Mouse (Mus musculus): Measurements from ENCODE around the gene Foxo6.

Gene Foxo6

GRCm38 (mm10) chr4:120283141-120283540 lies 4.0 kb downstream of the Foxo6 start:
- DNase-seq: peak; percentile 49 to 56

GRCm38 (mm10) chr4:120282568-120283091 lies 4.5 kb downstream of the Foxo6 start:
- peak; percentile 79 to 80 for DNase-seq

GRCm38 (mm10) chr4:120281011-120281410 lies 6.1 kb downstream of the Foxo6 start:
- DNase-seq: no peak

GRCm38 (mm10) chr4:120280432-120280831 lies 6.7 kb downstream of the Foxo6 start:
- no peak for DNase-seq

GRCm38 (mm10) chr4:120277255-120277928 lies 9.8 kb downstream of the Foxo6 start:
- no peak for DNase-seq

GRCm38 (mm10) chr4:120275487-120275886 lies 11.7 kb downstream of the Foxo6 start:
- DNase-seq: no peak

GRCm38 (mm10) chr4:120273594-120273993 lies 13.6 kb downstream of the Foxo6 start:
- DNase-seq: no peak

GRCm38 (mm10) chr4:120271886-120272580 lies 15.1 kb downstream of the Foxo6 start:
- DNase-seq: no peak

- no peak for DNase-seq
These were observed 15.9 kb downstream of the Foxo6 start for GRCm38 (mm10) chr4:120271208-120271607.

- DNase-seq: peak in 1 of 2 experiments; percentile 50
These were observed 16.3 kb downstream of the Foxo6 start for GRCm38 (mm10) chr4:120270937-120271199.

- DNase-seq: peak; percentile 62
These were observed 16.8 kb downstream of the Foxo6 start for GRCm38 (mm10) chr4:120270148-120270936.

- DNase-seq: peak in 1 of 2 experiments; percentile 54
These were observed 17.7 kb downstream of the Foxo6 start for GRCm38 (mm10) chr4:120269426-120269825.

GRCm38 (mm10) chr4:120268214-120269061 lies 18.7 kb downstream of the Foxo6 start:
- peak; percentile 52 to 62 for DNase-seq

GRCm38 (mm10) chr4:120267683-120268082 lies 19.5 kb downstream of the Foxo6 start:
- no peak for DNase-seq

GRCm38 (mm10) chr4:120267136-120267535 lies 20.0 kb downstream of the Foxo6 start:
- no peak for DNase-seq

- no peak for DNase-seq
These were observed 23.0 kb downstream of the Foxo6 start for GRCm38 (mm10) chr4:120264105-120264504.

GRCm38 (mm10) chr4:120262726-120263125 lies 24.4 kb downstream of the Foxo6 start:
- DNase-seq: peak; percentile 49 to 51

- DNase-seq: no peak
These were observed 24.9 kb downstream of the Foxo6 start for GRCm38 (mm10) chr4:120262206-120262605.

GRCm38 (mm10) chr4:120259356-120260181 lies 27.6 kb downstream of the Foxo6 start:
- peak; percentile 68 to 71 for DNase-seq

- peak; percentile 72 to 86 for DNase-seq
These were observed 38.3 kb downstream of the Foxo6 start for GRCm38 (mm10) chr4:120248800-120249261.

GRCm38 (mm10) chr4:120247412-120247811 lies 39.7 kb downstream of the Foxo6 start:
- peak; percentile 70 to 82 for DNase-seq
